Mouse (Mus musculus): Measurements from ENCODE around the gene Muc1. TPM values are rescaled to one million over a fixed set of nuclear protein-coding genes. Genes with fewer than 3 reads are reported as not detected.

Muc1 gene
- polyA plus RNA-seq, 1 experiment from 2014 or later, result 64.2 TPM

DNA sequence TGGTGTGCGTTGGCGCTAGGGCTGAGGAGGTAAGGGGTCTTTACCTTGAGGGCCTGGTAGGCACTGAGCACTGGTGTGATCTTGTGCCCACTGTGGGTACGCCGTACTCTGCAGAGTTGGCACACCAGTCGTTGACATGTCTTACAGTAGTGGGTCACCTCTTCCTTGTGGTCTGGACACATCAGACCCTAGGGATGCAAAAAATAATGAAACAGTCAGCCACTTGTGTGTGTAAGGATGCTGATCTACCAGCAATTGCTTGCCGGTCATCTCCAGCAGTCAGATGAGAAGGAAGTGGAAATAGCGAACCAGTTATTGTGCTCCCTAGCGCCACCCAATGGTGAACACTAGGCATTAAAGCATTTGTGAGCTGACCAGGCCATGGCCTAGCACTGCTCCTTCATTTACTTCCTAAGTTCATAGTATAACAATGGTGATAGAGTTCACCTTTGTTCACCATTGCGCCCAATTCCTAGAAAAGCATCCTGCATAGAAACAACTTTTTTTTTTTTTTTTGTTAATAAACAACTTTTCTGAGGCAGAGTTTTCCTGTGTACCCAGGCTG lies 13.6 kb downstream of the Muc1 start:
- WGBS, result 67% methylated on average over 9 of the region's 9 CpGs
- H3K9me3 ChIP-seq, result no peaks in the 10 kb centered on the region
- no peak overlapping the region for H3K27ac ChIP-seq
- H3K9ac ChIP-seq, result no peak overlapping the region
- peaks cover 30% of the 10 kb centered on the region for H3K4me1 ChIP-seq
- 0 out of 2 replicates have a peak, but pooled peaks cover 2% of the 10 kb centered on the region for H3K36me3 ChIP-seq
- no peaks in the 10 kb centered on the region for H3K27me3 ChIP-seq (replicated peaks)
- H3K4me3 ChIP-seq (replicated peaks), result no peak overlapping the region
- H3K4me2 ChIP-seq, result no peak overlapping the region
- ATAC-seq (ENCODE audit: insufficient read depth, low FRiP score, low read depth), result no peak

- H3K9me3 ChIP-seq, result no peaks in the 10 kb centered on the region
- 21% methylated on average over 14 of the region's 14 CpGs for WGBS
- H3K4me2 ChIP-seq, result peak overlapping the region; percentile 81
- H3K36me3 ChIP-seq, result 0 out of 2 replicates have a peak, but pooled peaks cover under 1% of the 10 kb centered on the region
- no peak overlapping the region for H3K27ac ChIP-seq
- H3K9ac ChIP-seq, result no peak overlapping the region
- peak overlapping the region; percentile 71; the same call in 1 of the 2 replicates for H3K4me3 ChIP-seq (replicated peaks)
- peaks cover 33% of the 10 kb centered on the region for H3K4me1 ChIP-seq
- H3K27me3 ChIP-seq (replicated peaks), result no peaks in the 10 kb centered on the region
- peak; percentile 48 for ATAC-seq (ENCODE audit: insufficient read depth, low FRiP score, low read depth)
Observed at GRCm38 (mm10) chr3:89243609-89244008, 14.8 kb downstream of the Muc1 start.

GRCm38 (mm10) chr3:89244158-89244981 lies 15.5 kb downstream of the Muc1 start:
- ATAC-seq (ENCODE audit: insufficient read depth, low FRiP score, low read depth), result no peak
- H3K36me3 ChIP-seq, result peaks cover 6% of the 10 kb centered on the region; the same call in 1 of the 2 replicates
- peaks cover 33% of the 10 kb centered on the region for H3K4me1 ChIP-seq
- H3K27me3 ChIP-seq (replicated peaks), result no peaks in the 10 kb centered on the region
- peak overlapping the region; percentile 71 for H3K4me3 ChIP-seq (replicated peaks)
- H3K9me3 ChIP-seq, result no peaks in the 10 kb centered on the region
- no peak overlapping the region for H3K9ac ChIP-seq
- 22% methylated on average over 25 of the region's 25 CpGs for WGBS
- H3K4me2 ChIP-seq, result peak overlapping the region; percentile 81
- peak overlapping the region; percentile 11; the same call in 1 of the 2 replicates for H3K27ac ChIP-seq

GRCm38 (mm10) chr3:89244982-89245687 lies 16.3 kb downstream of the Muc1 start:
- H3K36me3 ChIP-seq, result peaks cover 9% of the 10 kb centered on the region; the same call in 1 of the 2 replicates
- H3K4me2 ChIP-seq, result peak overlapping the region; percentile 81
- H3K9ac ChIP-seq, result no peak overlapping the region
- under 1% methylated on average over 21 of the region's 26 CpGs for whole genome bisulfite sequencing
- no peaks in the 10 kb centered on the region for H3K27me3 ChIP-seq (replicated peaks)
- H3K4me1 ChIP-seq, result peaks cover 33% of the 10 kb centered on the region
- H3K9me3 ChIP-seq, result no peaks in the 10 kb centered on the region
- peak overlapping the region; percentile 71 for H3K4me3 ChIP-seq (replicated peaks)
- peak overlapping the region; percentile 67; the same call in 1 of the 2 replicates for H3K27ac ChIP-seq
- peak; percentile 4; the same call in 1 of the 2 replicates for ATAC-seq (ENCODE audit: insufficient read depth, low FRiP score, low read depth)

GRCm38 (mm10) chr3:89245688-89246171 lies 16.9 kb downstream of the Muc1 start, which contains the start of gene Krtcap2:
TSS of gene Krtcap2 (plus strand) at chr3:89245966.
- Histone ChIP-seq H3K27ac (peak within 1 kb of the TSS; percentile 67), H3K27me3 (replicated peaks) (no peaks in the 10 kb centered on the region), H3K4me3 (replicated peaks) (peak within 1 kb of the TSS; percentile 71), H3K4me1 (peaks cover 37% of the 10 kb centered on the region), H3K4me2 (peak within 1 kb of the TSS; percentile 81), H3K9me3 (no peaks in the 10 kb centered on the region), H3K36me3 (peaks cover 9% of the 10 kb centered on the region; the same call in 1 of the 2 replicates), H3K9ac (peak within 1 kb of the TSS; percentile 75)
- 5% methylated on average over 20 of the region's 20 CpGs for WGBS
- peak; percentile 21; the same call in 1 of the 2 replicates for ATAC-seq (ENCODE audit: insufficient read depth, low FRiP score, low read depth)

DNA sequence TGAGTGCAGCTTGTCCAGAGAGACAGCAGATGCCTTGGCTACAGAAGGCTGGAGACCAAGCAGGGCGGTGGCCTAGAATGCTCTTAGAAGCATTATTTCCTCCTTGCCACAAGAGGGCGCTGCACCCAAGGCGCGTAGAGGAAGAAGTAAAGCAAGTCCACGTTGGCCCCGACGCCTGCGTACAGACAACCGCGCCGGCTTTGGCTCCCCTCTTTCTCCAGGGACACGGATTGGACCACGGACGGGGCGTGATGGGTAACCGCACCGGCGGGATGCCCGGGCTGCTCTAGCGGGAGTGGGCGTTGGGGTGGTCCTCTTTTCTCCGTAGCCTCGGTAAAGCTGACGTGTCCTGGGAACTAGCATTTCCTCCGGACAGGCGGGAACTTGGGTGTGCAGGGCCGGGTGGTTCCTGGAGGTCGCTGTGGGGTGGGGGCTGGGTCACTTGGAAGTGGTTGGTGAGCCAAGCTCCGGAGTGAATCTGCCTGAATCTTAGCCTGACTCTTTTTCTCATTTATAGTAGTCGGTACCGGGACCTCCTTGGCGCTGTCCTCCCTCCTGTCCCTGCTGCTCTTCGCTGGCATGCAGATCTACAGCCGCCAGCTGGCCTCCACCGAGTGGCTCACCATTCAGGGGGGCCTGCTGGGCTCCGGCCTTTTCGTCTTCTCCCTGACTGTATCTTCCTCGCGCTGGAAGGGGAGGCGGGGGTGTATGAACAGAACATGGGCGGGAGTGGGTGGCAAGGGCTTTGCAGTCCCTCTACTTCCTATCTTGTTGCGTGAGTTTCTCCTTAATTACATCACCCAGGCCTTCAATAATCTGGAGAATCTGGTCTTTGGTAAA lies 17.6 kb downstream of the Muc1 start, which contains the start of gene Trim46:
Trim46 (minus strand) TSS at position 49 of the 840 bp plus-strand sequence.
- Histone ChIP-seq H3K27ac (peak within 1 kb of the TSS; percentile 67), H3K27me3 (replicated peaks) (no peaks in the 10 kb centered on the region), H3K9me3 (no peaks in the 10 kb centered on the region), H3K4me2 (peak within 1 kb of the TSS; percentile 81), H3K4me1 (peaks cover 44% of the 10 kb centered on the region), H3K4me3 (replicated peaks) (peak within 1 kb of the TSS; percentile 71), H3K9ac (peak within 1 kb of the TSS; percentile 75), H3K36me3 (peaks cover 9% of the 10 kb centered on the region; the same call in 1 of the 2 replicates)
- WGBS, result under 1% methylated on average over 42 of the region's 42 CpGs
- ATAC-seq (ENCODE audit: insufficient read depth, low FRiP score, low read depth), result peak; percentile 63

DNA sequence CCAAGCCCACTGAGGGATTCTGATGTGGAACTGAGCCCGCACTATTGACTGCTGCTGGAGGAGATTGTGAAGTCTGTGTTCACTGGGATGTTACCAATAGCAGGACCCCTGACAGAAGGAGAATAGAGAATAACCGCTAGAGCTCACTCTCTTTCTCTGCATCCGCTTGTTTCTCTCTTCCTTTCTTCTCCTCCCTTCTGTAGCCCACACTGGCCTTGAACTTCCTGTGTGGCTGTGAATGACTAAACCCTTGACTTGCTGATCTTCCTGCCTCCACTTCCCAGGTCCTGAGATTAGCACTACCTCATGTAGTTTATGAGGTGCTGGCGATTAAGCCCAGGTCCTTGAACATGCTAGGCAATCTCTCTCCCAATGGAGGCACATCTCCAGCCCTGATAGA lies 18.6 kb downstream of the Muc1 start:
- Histone ChIP-seq H3K27ac (no peak overlapping the region), H3K4me2 (peak overlapping the region; percentile 81), H3K9me3 (no peaks in the 10 kb centered on the region), H3K9ac (no peak overlapping the region), H3K36me3 (peaks cover 9% of the 10 kb centered on the region; the same call in 1 of the 2 replicates), H3K4me1 (peaks cover 53% of the 10 kb centered on the region), H3K27me3 (replicated peaks) (no peaks in the 10 kb centered on the region), H3K4me3 (replicated peaks) (peak overlapping the region; percentile 71)
- 82% methylated on average over 4 of the region's 4 CpGs for WGBS
- ATAC-seq (ENCODE audit: insufficient read depth, low FRiP score, low read depth), result no peak

GRCm38 (mm10) chr3:89250435-89251040 lies 21.7 kb downstream of the Muc1 start:
- Histone ChIP-seq H3K9me3 (no peaks in the 10 kb centered on the region), H3K9ac (no peak overlapping the region), H3K4me2 (no peak overlapping the region), H3K36me3 (peaks cover 9% of the 10 kb centered on the region; the same call in 1 of the 2 replicates), H3K27me3 (replicated peaks) (no peaks in the 10 kb centered on the region), H3K4me1 (peaks cover 33% of the 10 kb centered on the region), H3K4me3 (replicated peaks) (no peak overlapping the region), H3K27ac (0 out of 2 replicates have a peak overlapping the region, but pooled peaks have one; percentile 37)
- no peak for ATAC-seq (ENCODE audit: insufficient read depth, low FRiP score, low read depth)
- 18% methylated on average over 7 of the region's 7 CpGs for WGBS

GRCm38 (mm10) chr3:89251365-89251895 lies 22.6 kb downstream of the Muc1 start:
- no peaks in the 10 kb centered on the region for H3K9me3 ChIP-seq
- WGBS, result 9% methylated on average over 17 of the region's 17 CpGs
- H3K36me3 ChIP-seq, result peaks cover 9% of the 10 kb centered on the region; the same call in 1 of the 2 replicates
- no peak overlapping the region; the same call in 1 of the 2 replicates for H3K27ac ChIP-seq
- no peaks in the 10 kb centered on the region for H3K27me3 ChIP-seq (replicated peaks)
- peak overlapping the region; percentile 29 for H3K4me2 ChIP-seq
- H3K4me3 ChIP-seq (replicated peaks), result 0 out of 2 replicates have a peak overlapping the region, but pooled peaks have one; percentile 2
- H3K9ac ChIP-seq, result no peak overlapping the region
- ATAC-seq (ENCODE audit: insufficient read depth, low FRiP score, low read depth), result peak; percentile 25; the same call in 1 of the 2 replicates
- peaks cover 28% of the 10 kb centered on the region for H3K4me1 ChIP-seq

- H3K9ac ChIP-seq, result no peak overlapping the region
- no peak overlapping the region for H3K4me3 ChIP-seq (replicated peaks)
- no peaks in the 10 kb centered on the region for H3K36me3 ChIP-seq
- no peak overlapping the region for H3K27ac ChIP-seq
- no peak for ATAC-seq (ENCODE audit: insufficient read depth, low FRiP score, low read depth)
- H3K4me2 ChIP-seq, result no peak overlapping the region
- H3K4me1 ChIP-seq, result peaks cover 20% of the 10 kb centered on the region
- no peaks in the 10 kb centered on the region for H3K27me3 ChIP-seq (replicated peaks)
- H3K9me3 ChIP-seq, result no peaks in the 10 kb centered on the region
- WGBS, result 81% methylated on average over 5 of the region's 5 CpGs
Observed at GRCm38 (mm10) chr3:89254994-89255393, 26.1 kb downstream of the Muc1 start.
